Mouse (Mus musculus) lung, embryonic 14.5 days (tissue): Measurements from ENCODE around the gene Cdh20. TPM values are rescaled to one million over a fixed set of nuclear protein-coding genes. Genes with fewer than 3 reads are reported as not detected.

ENCODE experiments used
- ATAC-seq: fragments of 200-750 bp; cut with Nextera tagmentation; 2 replicates; pipeline ENCODE4 v1.8.0; 2017; ENCODE audit warnings: mild to moderate bottlenecking, moderate TSS enrichment, moderate library complexity; ENCODE audit not compliant: insufficient read depth
- DNase-seq: peaks from one replicate; pipeline ENCODE4 v3.0.0-alpha.2; 2015
- H3K27ac ChIP-seq: fragments of 300-500 bp; sonication (generic); 2 replicates; pipeline ENCODE4 v1.5.1; 2014; ENCODE audit warnings: low read depth, mild to moderate bottlenecking, moderate library complexity
- H3K27me3 ChIP-seq: fragments of 300-500 bp; sonication (generic); 2 replicates; pipeline ENCODE4 v1.6.1; 2014; ENCODE audit warnings: low read length, control low read depth; ENCODE audit not compliant: insufficient read depth
- H3K36me3 ChIP-seq: fragments of 300-500 bp; sonication (generic); 2 replicates; pipeline ENCODE4 v1.6.1; 2014; ENCODE audit warnings: control low read depth; ENCODE audit not compliant: insufficient read depth
- H3K4me1 ChIP-seq: fragments of 300-500 bp; sonication (generic); 2 replicates; pipeline ENCODE4 v1.6.1; 2014; ENCODE audit warnings: antibody characterized with exemption, control low read depth; ENCODE audit not compliant: insufficient read depth
- H3K4me2 ChIP-seq: fragments of 300-500 bp; sonication (generic); 2 replicates; pipeline ENCODE4 v1.6.1; 2014; ENCODE audit warnings: mild to moderate bottlenecking
- H3K4me3 ChIP-seq: fragments of 300-500 bp; sonication (generic); 2 replicates; pipeline ENCODE4 v1.5.1; 2014; ENCODE audit warnings: low read depth, low read length
- H3K9ac ChIP-seq: fragments of 300-500 bp; sonication (generic); 2 replicates; pipeline ENCODE4 v1.6.1; 2014
- H3K9me3 ChIP-seq: fragments of 300-500 bp; sonication (generic); 2 replicates; pipeline ENCODE4 v1.6.1; 2016; ENCODE audit warnings: low read depth, low read length, control low read depth
- CTCF ChIP-seq: IDR thresholded peaks from 2 replicates; pipeline ENCODE4 v1.5.1; 2016; ENCODE audit warnings: antibody characterized with exemption, low read depth
- WGBS: fragments of 180-500 bp; shearing (Covaris S2); extraction: QIAGEN DNeasy Blood & Tissue Kit; methylation state at CpG from one replicate; pipeline ENCODE4 v1.1.7; 2014; 5-methylcytosine and 5-hydroxymethylcytosine counted together
- polyA plus RNA-seq: library from polyadenylated mRNA; unstranded; fragments of >200 nt; fragmentation: Nextera tagmentation; extraction: Ambion mirVana; gene quantifications from 2 replicates; pipeline ENCODE4 v1.2.1, GENCODE M21; 2014

Gene Cdh20
- polyA plus RNA-seq, 1 experiment from 2014 or later: 0.07 TPM

DNA sequence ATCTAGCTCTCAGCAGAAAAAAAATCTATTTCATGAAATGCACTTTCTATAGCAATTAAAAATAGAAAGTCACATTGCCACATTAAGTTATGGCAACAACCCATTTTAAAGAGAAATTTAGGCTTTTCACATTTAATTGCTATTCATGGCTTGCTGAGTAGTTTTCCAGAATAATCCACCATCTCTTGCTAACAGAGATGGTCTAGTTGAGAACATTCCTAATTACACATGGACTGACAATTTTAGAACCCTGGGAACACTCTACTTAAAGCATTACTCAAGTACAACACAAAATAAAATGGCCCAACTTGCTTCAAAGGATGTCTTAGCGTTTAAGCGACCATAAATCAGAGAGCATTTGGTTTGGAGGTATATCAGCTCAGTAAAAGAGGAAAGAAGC, 4.9 kb downstream of the Cdh20 start:
- DNase-seq (no peak), ATAC-seq (no peak)
- Histone ChIP-seq H3K36me3 (no peaks in the 10 kb centered on the region), H3K9ac (no peak overlapping the region), H3K4me3 (no peak overlapping the region), H3K27me3 (peaks cover 18% of the 10 kb centered on the region), H3K9me3 (no peaks in the 10 kb centered on the region), H3K4me1 (no peaks in the 10 kb centered on the region), H3K27ac (no peak overlapping the region), H3K4me2 (no peak overlapping the region)
- no peak for TF ChIP-seq CTCF
- WGBS: 77% methylated on average over 2 of the region's 2 CpGs

DNA sequence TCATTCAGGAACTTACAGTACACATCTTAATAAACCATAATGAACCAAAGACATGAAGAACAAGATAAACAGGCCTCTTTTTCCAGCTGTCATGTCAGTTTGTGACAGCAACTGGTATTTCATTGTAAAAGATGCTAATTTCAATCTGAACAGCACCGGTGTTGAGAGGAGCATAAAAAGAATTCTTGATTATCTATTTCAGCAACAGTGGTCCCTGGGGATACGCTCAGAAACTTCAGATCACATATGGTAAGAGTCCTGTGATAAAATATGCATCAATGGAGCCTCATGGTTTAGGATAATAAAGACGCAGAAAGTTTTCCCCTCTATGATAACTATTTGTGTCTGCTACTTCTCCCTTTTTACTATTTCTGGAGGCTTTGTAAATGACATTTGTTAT, 25.2 kb downstream of the Cdh20 start:
- no peaks in the 10 kb centered on the region for H3K36me3 ChIP-seq
- H3K9me3 ChIP-seq: no peaks in the 10 kb centered on the region
- ATAC-seq (no peak), DNase-seq (no peak)
- WGBS: 78% methylated on average over 3 of the region's 3 CpGs
- no peak overlapping the region for H3K4me3 ChIP-seq
- no peak overlapping the region for H3K9ac ChIP-seq
- H3K4me1 ChIP-seq: no peaks in the 10 kb centered on the region
- no peaks in the 10 kb centered on the region for H3K27me3 ChIP-seq
- H3K27ac ChIP-seq: no peak overlapping the region
- no peak overlapping the region for H3K4me2 ChIP-seq
- no peak for TF ChIP-seq CTCF

GRCm38 (mm10) chr1:104796146-104796545, 27.8 kb downstream of the Cdh20 start:
- H3K27me3 ChIP-seq: no peaks in the 10 kb centered on the region
- no peak for DNase-seq
- ATAC-seq: no peak
- no peaks in the 10 kb centered on the region for H3K9me3 ChIP-seq
- H3K9ac ChIP-seq: no peak overlapping the region
- H3K4me2 ChIP-seq: no peak overlapping the region
- no peak overlapping the region for H3K27ac ChIP-seq
- no peaks in the 10 kb centered on the region for H3K4me1 ChIP-seq
- TF ChIP-seq CTCF: no peak
- WGBS: 60% methylated on average over 3 of the region's 3 CpGs
- H3K4me3 ChIP-seq: no peak overlapping the region
- H3K36me3 ChIP-seq: no peaks in the 10 kb centered on the region

DNA sequence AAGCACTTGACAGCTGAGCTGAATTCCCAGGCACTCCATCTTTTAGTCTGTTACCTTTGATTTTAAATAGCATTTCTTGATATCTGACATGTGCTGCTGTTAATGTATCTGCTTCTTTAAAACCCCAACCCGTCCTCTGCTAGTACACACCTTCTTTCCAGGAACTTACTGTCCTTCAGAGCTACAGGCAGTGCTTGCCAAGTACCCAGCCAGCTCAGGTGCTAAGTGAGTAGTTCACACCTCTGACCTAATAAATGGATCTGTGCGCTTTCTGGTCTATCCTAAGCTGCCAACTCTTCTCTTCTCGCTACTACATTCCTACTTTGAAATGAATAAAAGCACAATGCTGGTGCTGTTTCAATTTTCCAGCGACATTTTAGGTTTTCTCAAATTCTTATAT, 28.8 kb downstream of the Cdh20 start:
- Histone ChIP-seq H3K4me3 (no peak overlapping the region), H3K4me2 (no peak overlapping the region), H3K27me3 (no peaks in the 10 kb centered on the region), H3K9me3 (no peaks in the 10 kb centered on the region), H3K9ac (no peak overlapping the region), H3K4me1 (no peaks in the 10 kb centered on the region), H3K27ac (no peak overlapping the region), H3K36me3 (no peaks in the 10 kb centered on the region)
- ATAC-seq: no peak
- 61% methylated on average over 4 of the region's 4 CpGs for WGBS
- DNase-seq: no peak
- TF ChIP-seq CTCF: no peak

DNA sequence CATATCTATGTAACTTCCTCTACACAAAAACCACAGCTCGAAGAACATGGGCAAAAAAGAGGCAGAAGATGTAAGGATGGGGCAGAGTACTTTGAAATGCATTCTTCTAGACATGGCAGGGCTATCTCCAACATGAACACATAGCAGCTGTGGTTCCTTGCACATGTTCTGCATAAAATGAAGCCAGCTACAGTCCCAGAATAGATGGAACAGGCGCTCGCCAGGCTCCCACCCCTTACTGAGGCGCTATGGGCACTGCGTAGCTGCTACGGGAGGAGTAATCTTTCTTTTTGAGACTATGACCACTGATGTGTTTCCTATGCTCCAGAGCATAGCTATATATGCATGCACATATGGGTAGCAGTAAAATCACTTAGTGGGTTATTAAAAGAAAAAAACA, 36.4 kb downstream of the Cdh20 start:
- no peak overlapping the region for H3K4me2 ChIP-seq
- WGBS: 90% methylated on average over 6 of the region's 6 CpGs
- H3K4me3 ChIP-seq: no peak overlapping the region
- no peaks in the 10 kb centered on the region for H3K9me3 ChIP-seq
- no peak for TF ChIP-seq CTCF
- H3K4me1 ChIP-seq: no peaks in the 10 kb centered on the region
- no peak overlapping the region for H3K9ac ChIP-seq
- no peaks in the 10 kb centered on the region for H3K27me3 ChIP-seq
- no peak for ATAC-seq
- H3K36me3 ChIP-seq: no peaks in the 10 kb centered on the region
- no peak overlapping the region for H3K27ac ChIP-seq
- no peak for DNase-seq

DNA sequence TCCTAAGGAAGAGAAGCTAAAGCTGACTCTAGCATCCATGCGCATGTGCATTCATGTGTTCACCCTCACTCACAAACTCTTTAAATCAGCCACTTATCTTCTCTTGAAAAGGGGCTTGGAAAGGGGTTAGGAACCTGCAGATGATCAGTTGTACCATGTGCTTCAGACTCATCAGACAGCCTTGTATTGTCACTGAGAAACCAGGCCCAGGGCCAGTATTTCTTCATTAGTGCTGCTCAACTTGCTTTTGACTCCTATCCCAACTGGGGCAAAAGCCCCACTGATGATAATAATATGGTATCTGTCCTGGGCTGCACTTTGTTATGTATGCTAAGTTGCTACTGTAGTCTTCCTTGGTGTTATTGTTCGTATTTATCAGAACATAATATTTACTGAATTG, 38.9 kb downstream of the Cdh20 start:
- Histone ChIP-seq H3K4me1 (no peaks in the 10 kb centered on the region), H3K27me3 (no peaks in the 10 kb centered on the region), H3K27ac (no peak overlapping the region), H3K4me2 (no peak overlapping the region), H3K36me3 (no peaks in the 10 kb centered on the region), H3K4me3 (no peak overlapping the region), H3K9me3 (no peaks in the 10 kb centered on the region), H3K9ac (no peak overlapping the region)
- WGBS: 78% methylated on average over 2 of the region's 2 CpGs
- ATAC-seq: no peak
- no peak for DNase-seq
- no peak for TF ChIP-seq CTCF

GRCm38 (mm10) chr1:104817510-104817909, 49.2 kb downstream of the Cdh20 start:
- no peak overlapping the region for H3K27ac ChIP-seq
- TF ChIP-seq CTCF: no peak
- WGBS: 60% methylated on average over 2 of the region's 2 CpGs

DNA sequence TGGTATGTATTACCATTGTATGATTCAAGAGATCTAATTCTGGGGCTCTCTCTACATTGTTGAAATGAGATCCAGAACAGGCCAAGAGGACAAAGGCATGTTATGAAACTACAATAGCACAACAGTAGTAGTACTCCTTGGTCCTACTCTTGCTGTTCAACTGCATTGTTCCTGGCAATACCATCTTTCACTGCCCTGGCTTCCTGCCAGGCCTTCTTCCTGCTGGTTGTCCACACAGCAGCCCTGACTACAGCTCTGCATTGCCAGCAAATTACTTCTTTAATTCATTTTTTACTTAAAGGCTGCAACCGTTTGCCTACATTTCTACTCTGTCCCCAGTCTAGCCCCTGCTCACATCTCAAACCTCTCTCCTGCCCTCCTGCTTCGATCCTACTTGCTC, 59.8 kb downstream of the Cdh20 start:
- ATAC-seq: no peak
- no peak for TF ChIP-seq CTCF
- Histone ChIP-seq H3K4me2 (no peak overlapping the region), H3K27me3 (no peaks in the 10 kb centered on the region), H3K4me1 (no peaks in the 10 kb centered on the region), H3K27ac (no peak overlapping the region), H3K9me3 (no peaks in the 10 kb centered on the region), H3K4me3 (no peak overlapping the region), H3K9ac (no peak overlapping the region), H3K36me3 (no peaks in the 10 kb centered on the region)
- DNase-seq: peak; percentile 34
- WGBS: 81% methylated on average over 2 of the region's 2 CpGs

More at GRCm38 (mm10) chr1:104817510-104817909, 49.2 kb downstream of the Cdh20 start:
- no peaks in the 10 kb centered on the region for H3K36me3 ChIP-seq
- H3K27me3 ChIP-seq: no peaks in the 10 kb centered on the region
- no peak overlapping the region for H3K4me3 ChIP-seq
- H3K4me1 ChIP-seq: no peaks in the 10 kb centered on the region
- no peak overlapping the region for H3K9ac ChIP-seq
- no peak overlapping the region for H3K4me2 ChIP-seq
- DNase-seq: no peak
- H3K9me3 ChIP-seq: no peaks in the 10 kb centered on the region
- ATAC-seq: no peak
